Mouse (Mus musculus) C2C12 (cell line): Measurements from ENCODE around the gene Clasrp.

ENCODE experiments used
- CTCF ChIP-seq: IDR thresholded peaks from one replicate; pipeline ENCODE4 v1.5.1; 2011; ENCODE audit not compliant: control insufficient read depth, insufficient read depth, insufficient read length
- MAX ChIP-seq: IDR thresholded peaks from one replicate; pipeline ENCODE4 v1.6.1; 2011; ENCODE audit warnings: mild to moderate bottlenecking, control low read depth
- MYOG ChIP-seq: IDR thresholded peaks from one replicate; pipeline ENCODE4 v1.6.1; 2011; ENCODE audit not compliant: control insufficient read depth, insufficient read length; ENCODE audit errors: extremely low read depth
- USF1 ChIP-seq: IDR thresholded peaks from one replicate; pipeline ENCODE4 v1.6.1; 2011; ENCODE audit warnings: low read depth, mild to moderate bottlenecking, control low read depth, moderate library complexity

GRCm38 (mm10) chr7:19589207-19589606 is 15.1 kb downstream of the Clasrp start:
- TF ChIP-seq CTCF (no peak), MYOG (no peak), MAX (no peak), USF1 (no peak)
